Mouse (Mus musculus): ENCODE results near the gene Hrh1.
"Not testable (repeated sequence)": the region's sequence is repeated elsewhere in the genome, so short reads cannot be mapped to it uniquely, and the experiment has no call there.

DNA sequence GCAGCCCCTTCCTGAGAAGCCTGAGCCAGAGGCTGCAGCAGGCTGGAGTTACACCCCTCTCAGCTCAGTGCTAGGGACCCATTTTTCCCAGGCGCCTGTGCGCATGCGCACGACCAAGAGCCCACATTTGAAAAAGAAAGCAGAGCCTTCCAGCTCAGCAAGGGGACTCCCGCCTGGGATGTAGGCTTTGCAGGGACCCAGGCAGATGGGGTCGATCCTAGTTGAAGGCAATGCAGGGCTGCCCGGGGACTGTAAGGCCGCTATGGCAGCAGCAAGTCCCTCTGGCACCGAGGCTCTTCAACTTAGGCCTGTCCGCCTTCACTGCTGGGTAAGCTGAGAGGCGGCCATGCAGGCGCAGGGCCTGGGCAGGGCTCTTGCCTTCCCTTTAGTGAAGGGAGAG is 131.0 kb downstream of the Hrh1 start:
- not testable (repeated sequence) for TF ChIP-seq CTCF, EP300 (IDR thresholded peaks at IDR 0.05; ENCODE audit: low read depth)
